Mouse (Mus musculus) frontal cortex, adult (tissue): ENCODE measurements around the gene P3h2.

Source experiments
- ATAC-seq: cut with Nextera tagmentation; 2 replicates; pipeline ENCODE4 v1.9.2; 2017; ENCODE audit warnings: mild to moderate bottlenecking, moderate library complexity, mixed read lengths; ENCODE audit not compliant: low TSS enrichment

The P3h2 gene

DNA sequence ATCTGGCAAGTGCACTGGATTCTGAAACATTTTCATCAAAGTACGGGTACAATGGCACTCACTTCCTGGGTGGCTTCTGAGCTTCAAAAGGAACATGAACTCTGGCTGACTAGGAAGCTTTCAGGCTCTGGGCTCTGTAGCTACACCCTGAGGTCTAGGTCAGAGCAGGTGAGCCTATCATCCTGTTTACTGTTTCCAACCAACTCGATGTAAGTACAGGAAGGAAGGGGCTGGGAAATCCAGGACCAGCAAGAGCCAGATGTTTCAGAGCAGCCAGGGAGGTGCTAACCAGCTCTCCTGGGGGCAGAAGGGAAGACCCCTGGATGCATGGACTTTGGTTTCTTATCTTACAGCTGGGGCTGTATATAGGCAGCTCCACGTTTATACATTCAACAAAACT, 126.5 kb downstream of the P3h2 start:
- no peak for ATAC-seq

DNA sequence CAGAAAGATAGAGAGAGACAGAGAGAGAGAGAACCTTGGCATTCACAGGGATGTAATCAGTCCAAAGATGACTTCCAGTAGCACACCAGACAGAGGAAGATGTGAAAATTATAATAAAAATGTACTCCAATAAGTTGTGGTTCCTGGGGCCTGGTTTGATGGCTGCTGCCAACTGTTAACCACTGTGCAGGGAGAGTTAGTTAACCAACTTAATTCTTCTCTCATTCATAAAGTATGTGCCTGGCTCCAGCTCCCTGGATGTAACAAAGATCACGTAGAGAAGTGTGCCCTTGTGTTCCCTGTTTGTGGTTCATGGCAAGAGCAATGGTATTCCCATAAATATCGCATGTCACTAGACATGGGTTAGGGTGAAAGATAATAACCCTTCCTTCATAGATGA, 128.4 kb downstream of the P3h2 start:
- ATAC-seq: no peak

DNA sequence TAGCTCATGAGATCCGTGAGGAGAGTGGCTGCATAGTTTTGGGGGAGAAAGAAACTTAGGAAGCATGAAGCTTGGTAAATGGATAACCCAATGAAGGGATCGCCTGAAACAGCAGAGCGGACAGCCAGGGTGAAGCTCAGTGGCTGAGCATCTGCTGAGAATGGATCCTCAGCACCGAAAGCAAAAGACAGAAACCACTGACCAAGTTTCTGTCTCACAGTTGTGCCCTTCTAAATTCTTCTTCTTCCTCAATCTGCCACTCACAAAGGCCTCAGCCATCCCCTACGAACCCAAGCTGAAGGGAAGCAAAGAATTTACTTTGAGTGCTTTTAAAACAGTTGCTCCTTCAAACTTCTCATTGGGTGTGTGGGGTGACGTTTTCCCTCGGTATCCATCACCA, 134.3 kb downstream of the P3h2 start:
- no peak for ATAC-seq

DNA sequence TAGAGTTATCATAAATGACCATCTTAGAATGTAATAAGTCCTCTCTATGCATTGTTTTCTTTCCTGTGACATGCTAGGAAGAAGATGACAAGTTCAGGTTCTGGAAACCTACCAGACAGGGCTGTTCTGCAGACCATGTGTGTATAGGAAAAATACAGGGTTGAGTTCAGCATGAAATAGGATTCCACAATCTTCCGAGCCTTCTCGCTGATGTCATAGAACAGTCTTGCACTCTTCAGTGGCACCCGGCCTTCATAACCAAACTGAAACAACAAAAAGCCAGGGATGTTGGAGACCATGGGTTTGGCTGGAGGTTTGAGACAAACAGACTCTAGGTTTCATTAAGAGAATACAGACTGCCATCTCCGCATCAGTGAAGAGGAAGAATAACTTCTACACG, 134.9 kb downstream of the P3h2 start:
- ATAC-seq: no peak

DNA sequence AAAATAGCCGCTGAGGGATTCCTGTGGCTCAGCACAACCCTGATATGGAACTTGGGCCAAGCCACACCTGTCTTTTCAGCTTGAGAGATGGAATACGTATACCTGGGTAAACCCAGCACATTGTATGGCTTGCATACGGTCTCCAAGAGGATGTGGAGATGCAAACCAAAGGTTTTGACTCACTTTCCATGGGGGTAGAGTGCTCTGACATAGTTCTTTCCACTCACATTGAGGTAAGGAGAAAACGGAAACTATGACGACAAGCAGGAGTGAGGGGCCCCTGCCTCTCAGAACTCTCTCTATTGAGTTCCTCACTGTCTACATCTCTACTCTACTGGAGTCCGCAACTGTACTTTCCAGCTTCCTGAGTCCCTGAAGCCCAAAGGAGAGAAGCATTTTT, 135.4 kb downstream of the P3h2 start:
- no peak for ATAC-seq

DNA sequence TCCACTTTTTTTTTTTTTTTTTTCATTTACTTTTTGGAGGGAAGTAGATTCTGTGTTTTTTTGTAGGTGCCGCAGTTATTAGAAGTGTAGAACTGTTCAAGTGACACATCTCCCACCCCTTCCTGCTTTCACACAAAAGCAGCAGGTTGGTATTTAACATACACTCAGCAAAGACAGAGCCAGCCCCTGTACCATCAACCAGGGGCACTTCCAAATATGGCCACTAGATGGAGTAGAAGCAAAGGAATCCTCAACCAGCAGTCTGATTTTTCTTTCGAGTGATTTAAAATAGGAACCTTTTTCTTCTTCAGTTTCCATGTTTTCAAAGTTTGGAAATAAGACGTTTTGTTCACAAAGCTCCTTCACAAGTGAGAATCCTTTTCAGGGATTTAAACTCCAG, 138.3 kb downstream of the P3h2 start:
- ATAC-seq: peak; percentile 88

DNA sequence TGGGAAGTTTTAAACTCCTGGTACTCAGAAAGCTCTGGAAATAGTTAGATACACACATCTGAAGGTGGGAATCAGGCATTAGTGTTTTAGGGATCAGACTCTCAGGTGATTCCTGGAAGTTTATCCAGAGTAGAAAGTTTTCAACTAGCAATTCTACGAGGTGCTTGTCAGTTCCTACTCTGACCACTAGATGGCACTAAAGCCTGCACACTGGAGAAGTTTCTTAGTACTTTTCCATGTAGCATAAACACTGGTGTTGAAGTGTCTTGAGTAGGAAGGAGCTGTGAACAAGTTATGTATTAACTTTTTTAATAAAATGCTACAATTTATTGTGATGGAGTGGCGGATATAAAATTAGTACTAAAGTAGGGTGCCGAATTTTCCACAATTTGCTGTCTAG, 141.7 kb downstream of the P3h2 start:
- peak; percentile 58 for ATAC-seq

DNA sequence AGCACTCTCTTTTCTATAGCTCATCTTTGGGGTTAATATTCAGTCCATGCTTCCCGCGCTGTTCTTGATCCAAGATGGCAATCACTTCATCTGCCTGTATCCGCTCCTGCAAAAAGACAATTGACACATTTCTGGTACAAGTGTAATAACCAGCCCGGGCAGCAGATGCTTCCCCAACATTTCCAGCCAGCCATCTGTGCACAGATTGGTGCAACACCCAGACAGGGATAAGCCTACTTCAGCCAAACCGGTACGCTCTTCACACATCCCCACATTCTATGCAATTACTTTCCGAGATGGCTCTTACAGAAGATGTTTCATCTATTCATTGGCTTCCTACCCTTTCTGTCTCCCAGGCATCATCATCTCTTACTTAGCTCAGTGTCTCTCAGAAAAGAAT, 145.2 kb downstream of the P3h2 start:
- peak; percentile 88 for ATAC-seq

DNA sequence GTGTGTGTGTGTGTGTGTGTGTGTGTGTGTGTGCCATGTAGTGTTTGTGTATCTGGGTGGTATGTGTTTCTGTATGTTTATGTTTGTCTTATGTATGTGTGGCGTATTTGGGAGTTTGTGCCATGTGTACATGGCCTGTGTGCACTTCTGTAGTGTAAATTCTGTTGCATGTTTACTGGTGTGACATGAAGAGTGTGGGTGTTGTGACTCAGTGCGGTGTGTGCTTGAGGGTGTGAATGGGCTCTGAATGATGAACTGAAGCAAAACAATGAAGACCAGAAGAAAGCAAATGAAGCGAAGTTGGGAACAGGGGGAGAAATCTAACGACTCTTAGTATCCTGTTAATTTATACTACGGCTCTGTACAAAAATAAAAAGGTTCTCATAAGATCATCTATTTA, 145.7 kb downstream of the P3h2 start:
- no peak for ATAC-seq

DNA sequence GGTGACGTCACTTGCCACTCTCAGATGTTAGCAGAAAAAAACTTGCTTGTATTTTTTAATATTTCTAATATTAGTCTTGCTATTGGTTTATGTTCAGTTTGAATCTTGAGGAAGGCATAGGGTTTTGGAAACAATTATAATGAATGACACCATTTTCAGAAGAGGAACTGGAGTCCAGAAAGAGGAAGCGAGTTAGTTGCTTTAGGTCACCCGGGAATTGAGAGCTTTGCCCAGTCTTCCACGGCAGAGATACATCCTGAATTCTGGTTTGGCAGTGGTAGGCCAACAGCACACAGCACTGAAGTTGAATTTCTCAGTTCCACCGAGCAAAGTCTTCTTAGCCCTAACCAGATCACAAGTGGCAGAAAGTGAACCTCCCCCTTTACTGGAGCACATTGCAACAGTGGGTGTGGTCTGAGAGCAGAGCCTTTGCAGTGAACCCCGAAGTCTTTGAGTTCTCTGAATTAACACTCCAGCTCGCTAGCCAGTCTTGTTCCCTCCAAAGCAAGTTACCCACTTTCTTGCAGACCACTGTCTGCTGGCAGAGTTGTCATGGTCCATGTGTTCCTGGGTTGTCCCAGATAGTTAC, 146.8 kb downstream of the P3h2 start:
- ATAC-seq: no peak

DNA sequence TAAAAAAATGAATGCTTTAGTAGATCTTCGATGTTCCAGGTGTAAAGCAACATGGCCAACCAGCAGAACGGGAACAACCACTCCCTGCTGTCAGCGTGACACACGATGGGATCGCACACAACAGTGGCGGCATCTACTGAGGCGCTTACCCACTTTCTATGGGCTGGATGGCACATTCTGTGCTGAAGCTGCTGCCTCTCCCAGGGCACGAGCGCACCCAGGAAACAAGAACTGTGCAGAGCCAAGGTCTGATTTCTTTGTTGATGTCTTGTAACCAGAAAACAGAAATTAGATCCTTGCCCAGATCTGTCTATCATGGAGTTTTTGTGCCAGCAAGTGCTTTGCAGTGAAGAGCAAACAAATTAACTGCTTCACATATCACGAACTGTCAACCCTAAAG, 147.4 kb downstream of the P3h2 start:
- no peak for ATAC-seq

DNA sequence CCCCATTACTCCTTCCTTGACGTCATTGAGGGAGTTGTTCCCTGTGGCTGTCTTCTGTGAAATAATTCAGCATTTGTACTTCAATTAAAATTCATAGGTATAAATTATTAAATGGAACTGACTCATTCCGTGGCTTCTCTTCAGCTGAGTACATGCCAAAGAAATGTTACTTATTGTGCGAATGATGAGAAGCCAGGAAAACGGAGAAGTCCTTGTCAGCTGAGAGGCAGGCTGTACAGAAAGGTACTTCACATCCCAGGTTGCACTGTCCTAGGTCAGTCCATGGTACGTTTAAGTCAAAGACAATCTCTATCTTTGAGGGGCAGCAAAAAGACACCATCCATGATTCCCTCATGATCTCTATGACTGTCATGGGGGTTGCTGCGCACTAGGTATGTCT, 148.8 kb downstream of the P3h2 start:
- ATAC-seq: no peak

DNA sequence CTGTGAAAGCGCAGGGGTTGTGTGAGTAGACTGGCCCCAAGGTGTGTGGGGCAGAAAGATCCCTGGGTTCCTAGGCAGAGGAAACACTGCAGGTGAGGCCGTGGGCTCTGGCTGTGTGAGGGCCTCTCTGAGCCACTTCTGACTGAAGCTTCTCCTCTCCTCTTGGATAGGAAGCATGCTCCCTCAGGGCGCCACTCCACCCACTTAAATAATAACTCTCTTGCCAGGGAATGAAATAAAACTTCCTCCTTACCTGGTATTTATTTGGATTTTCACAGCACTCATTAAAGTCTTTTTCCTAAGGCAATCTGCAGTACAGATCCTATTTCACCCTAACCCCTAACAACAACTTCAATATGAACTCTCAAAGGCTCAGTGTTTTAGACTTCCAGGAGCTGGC, 151.0 kb downstream of the P3h2 start:
- no peak for ATAC-seq

DNA sequence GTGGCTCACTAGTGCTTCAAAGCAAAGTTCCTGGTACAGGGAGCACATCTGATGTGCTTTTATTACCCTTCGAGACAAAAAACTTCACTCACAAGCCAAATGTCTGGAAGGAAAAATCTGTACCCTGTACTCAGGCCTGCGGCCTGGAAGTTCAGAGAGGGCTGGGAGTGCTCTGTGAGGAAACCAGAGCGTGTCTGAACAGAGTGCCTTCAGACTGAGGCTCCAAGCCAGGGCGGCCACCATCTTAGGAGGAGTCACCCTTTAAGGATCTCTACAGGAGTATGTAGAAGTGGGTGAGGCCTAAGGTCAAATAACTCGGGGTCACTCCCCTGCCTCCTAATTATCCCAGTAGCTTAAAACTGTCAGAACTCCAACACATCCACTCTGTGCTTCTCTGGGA, 152.2 kb downstream of the P3h2 start:
- no peak for ATAC-seq

DNA sequence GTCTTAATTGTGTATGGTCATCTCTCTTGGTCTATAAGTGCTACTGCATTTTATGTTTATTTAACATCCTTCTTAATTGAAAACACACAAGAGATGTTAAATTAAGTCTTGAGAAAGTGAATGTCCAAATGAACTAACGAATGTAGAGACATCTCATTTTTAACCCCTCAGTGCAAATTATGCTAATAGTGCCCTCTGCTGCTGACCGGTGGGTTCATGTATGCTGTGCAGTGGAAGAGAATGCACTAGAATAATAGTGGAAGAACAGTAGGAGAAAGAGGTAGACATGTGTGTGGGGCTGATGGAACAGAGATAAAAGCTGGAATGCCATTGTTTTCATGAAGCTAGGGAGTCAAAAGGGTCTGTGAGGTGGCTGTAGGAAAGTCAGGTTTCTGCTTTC, 153.6 kb downstream of the P3h2 start:
- ATAC-seq: no peak

DNA sequence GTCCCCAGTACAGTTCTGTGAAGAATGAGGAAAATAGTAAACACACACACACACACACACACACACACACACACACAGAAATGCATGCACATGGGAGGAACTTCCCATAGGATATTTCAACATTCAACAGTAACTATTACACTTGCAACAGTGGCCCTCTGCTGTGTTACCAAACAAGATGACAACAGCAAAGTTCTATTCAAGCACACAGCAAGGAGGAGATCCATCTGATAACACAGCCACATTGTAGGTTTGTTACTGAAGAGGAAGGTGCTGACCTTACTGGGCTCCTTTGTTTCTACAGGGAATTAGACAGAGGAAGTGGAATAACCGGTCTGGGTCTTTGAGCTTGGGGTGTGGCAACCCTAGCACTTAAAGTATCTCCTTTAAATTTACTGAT, 157.5 kb downstream of the P3h2 start:
- no peak for ATAC-seq

DNA sequence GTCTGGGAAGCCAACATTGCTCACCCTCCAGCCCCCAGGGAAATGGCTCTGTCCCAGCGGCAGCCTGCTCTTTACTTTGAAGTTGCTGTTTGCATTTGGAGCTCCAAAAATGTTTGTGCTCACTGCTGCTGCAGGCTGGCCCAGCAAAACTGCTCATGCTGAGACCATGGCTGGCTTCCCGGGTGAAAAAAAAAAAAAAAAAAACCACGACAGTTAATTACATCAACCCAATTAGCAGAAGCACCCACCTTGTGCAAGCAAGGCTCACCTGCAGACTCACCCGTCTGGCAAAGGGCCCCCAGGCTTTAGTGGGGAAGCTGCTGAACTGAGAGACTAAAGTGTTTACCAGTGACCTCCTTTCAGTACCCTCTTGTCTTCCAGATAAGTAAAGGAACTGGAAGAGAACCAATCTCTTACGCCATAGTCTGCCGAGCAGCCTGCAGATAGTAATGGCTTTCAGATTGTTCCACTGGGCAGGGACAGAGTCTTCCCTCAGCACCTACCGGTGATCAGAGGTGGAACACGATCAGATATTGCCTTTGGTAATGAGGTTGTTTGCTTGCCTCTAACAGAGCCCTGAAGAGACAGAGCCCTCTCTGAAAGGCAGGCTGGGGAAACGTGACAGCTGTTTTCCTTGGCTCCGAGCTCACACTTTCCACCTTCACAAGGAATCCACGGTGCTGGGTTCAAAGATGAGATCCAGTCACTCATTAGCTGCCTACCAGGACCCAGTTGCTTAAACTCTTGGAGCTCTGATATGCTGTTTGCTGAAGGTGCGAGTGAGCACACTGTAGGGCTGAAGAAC, 160.2 kb downstream of the P3h2 start:
- peak; percentile 47; the same call in 1 of the 2 replicates for ATAC-seq

DNA sequence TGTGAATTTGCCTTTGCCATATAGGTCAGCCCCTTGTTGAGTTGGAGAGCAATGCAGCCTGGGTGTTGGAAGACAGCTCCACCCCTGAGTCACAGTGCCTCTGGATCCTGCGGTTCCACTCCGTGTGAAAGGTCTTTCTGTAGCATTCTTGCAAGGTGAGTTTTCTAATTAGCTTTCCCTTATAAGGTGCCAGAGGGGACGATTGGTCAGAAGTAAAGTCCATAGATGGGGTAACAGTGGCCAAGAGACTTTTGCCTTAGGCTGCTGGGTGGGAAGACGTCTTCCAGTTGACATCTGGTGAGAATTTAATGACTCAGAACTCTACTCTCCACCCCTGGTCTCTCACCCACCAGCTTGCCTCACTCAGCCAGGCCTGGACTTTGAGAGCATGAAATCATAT, 163.3 kb downstream of the P3h2 start:
- ATAC-seq: no peak

DNA sequence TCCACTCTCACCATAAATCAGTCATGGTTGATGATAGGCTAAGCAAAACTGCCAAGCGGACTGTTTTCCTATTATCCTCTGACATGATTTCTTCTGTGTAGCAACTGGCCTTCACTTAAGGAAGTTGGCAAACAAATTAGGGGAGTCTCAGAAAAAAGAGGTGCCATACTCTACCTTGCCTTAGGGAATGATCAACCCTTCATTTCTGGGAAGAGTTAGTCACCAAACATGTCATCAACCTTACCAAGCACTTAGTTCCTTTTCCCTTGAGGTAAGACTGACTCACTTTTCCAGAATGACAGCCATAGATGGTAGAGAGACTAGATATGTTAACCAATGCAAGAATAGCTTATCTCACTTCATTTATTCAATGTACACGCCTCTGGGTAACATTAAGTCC, 171.4 kb downstream of the P3h2 start:
- ATAC-seq: no peak

DNA sequence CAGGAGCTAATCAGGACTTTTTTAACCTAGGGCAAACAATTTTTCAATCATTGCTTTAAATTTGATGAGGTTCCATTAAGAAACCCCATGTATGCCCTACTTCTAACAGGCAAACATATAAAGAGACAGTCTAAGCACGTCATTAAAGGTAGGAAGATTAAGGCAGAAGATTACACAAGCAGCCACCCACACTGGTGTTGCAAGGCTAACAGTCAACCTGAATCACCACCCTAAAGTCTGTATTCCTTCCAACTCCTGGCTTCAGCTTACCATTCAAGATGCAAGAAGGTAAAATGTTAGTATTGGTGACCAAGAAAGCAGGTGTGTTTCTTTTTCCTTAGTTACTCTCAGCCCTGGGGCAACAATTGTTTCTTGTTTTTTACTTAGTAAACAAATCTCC, 193.4 kb downstream of the P3h2 start:
- ATAC-seq: no peak
